Mouse (Mus musculus): ENCODE data around the gene Zfp760.

DNA sequence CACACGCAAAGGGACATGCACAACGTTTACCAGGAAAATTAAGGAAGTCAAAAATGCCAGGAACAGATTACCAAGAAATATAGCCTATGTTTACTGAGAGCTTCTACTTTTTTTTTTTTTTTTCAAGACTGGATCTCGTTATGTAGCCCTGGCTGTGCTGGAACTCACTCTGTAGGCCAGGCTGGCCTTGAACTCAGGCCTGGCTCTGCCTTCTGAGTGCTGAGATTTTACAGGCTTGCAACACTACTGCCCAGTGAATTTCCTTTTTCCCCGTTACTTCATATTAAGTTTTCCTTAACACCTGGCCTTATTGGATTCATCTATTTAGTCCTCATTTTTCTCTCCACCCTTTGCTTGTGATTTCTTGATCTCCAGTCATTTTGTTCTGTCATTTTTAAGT, 25.5 kb downstream of the Zfp760 start:
- no peak for TF ChIP-seq POLR2A (IDR thresholded peaks at IDR 0.05; ENCODE audit: low read depth, low read length)
- no peak for TF ChIP-seq CTCF (IDR thresholded peaks at IDR 0.05; ENCODE audit: borderline replicate concordance, insufficient read depth, low read length)

Data from embryonic fibroblast, embryonic 13.5 days (primary cell).